Mouse (Mus musculus): ENCODE results near the gene Tradd. TPM values are rescaled to one million over a fixed set of nuclear protein-coding genes. Genes with fewer than 3 reads are reported as not detected.
"Not testable (repeated sequence)": the region's sequence is repeated elsewhere in the genome, so short reads cannot be mapped to it uniquely, and the experiment has no call there.

The Tradd gene
- polyA plus RNA-seq, 1 experiment from 2014 or later: 13.2 TPM

- Histone ChIP-seq H3K4me1 (peaks cover 40% of the 10 kb centered on the region), H3K27me3 (peaks cover 11% of the 10 kb centered on the region)
- 70% methylated on average over 3 of the region's 3 CpGs for WGBS
- not testable (repeated sequence) for ATAC-seq; H3K4me2 ChIP-seq; H3K9ac ChIP-seq; H3K9me3 ChIP-seq (replicated peaks); H3K36me3 ChIP-seq (ENCODE audit: poor library complexity, severe bottlenecking); H3K27ac ChIP-seq; H3K4me3 ChIP-seq
Observed at GRCm38 (mm10) chr8:105291802-105292201, 27.4 kb upstream of the Tradd start.

GRCm38 (mm10) chr8:105291364-105291763 lies 27.0 kb upstream of the Tradd start:
- 88% methylated on average over 8 of the region's 8 CpGs for WGBS
- not testable (repeated sequence) for ATAC-seq; H3K27ac ChIP-seq; H3K9me3 ChIP-seq (replicated peaks); H3K4me3 ChIP-seq; H3K36me3 ChIP-seq (ENCODE audit: poor library complexity, severe bottlenecking); H3K9ac ChIP-seq
- H3K4me2 ChIP-seq: peak overlapping the region; percentile 70; the same call in 1 of the 2 replicates
- H3K27me3 ChIP-seq: peaks cover 11% of the 10 kb centered on the region
- peaks cover 42% of the 10 kb centered on the region for H3K4me1 ChIP-seq

- H3K4me3 ChIP-seq: peak overlapping the region; percentile 50
- 0 out of 2 replicates have a peak overlapping the region, but pooled peaks have one; percentile 65 for H3K9ac ChIP-seq
- H3K36me3 ChIP-seq (ENCODE audit: poor library complexity, severe bottlenecking): peaks cover under 1% of the 10 kb centered on the region; the same call in 1 of the 2 replicates
- H3K27me3 ChIP-seq: peaks cover 11% of the 10 kb centered on the region
- H3K4me1 ChIP-seq: peaks cover 48% of the 10 kb centered on the region
- no peaks in the 10 kb centered on the region for H3K9me3 ChIP-seq (replicated peaks)
- WGBS: 5% methylated on average over 31 of the region's 31 CpGs
- ATAC-seq: no peak
- H3K27ac ChIP-seq: no peak overlapping the region
- peak overlapping the region; percentile 70 for H3K4me2 ChIP-seq
Observed at GRCm38 (mm10) chr8:105290554-105291314, 26.3 kb upstream of the Tradd start.

GRCm38 (mm10) chr8:105289805-105290460 lies 25.5 kb upstream of the Tradd start, which contains the start of gene 4931428F04Rik:
TSS of gene 4931428F04Rik (minus strand) at chr8:105289864.
- Histone ChIP-seq H3K36me3 (ENCODE audit: poor library complexity, severe bottlenecking) (peaks cover 8% of the 10 kb centered on the region), H3K4me3 (peak within 1 kb of the TSS; percentile 50), H3K4me1 (peaks cover 52% of the 10 kb centered on the region), H3K27ac (peak within 1 kb of the TSS; percentile 84), H3K9me3 (replicated peaks) (no peaks in the 10 kb centered on the region), H3K4me2 (peak within 1 kb of the TSS; percentile 70), H3K9ac (peak within 1 kb of the TSS; percentile 65), H3K27me3 (peaks cover 11% of the 10 kb centered on the region)
- 1% methylated on average over 43 of the region's 43 CpGs for whole genome bisulfite sequencing
- ATAC-seq: peak; percentile 39

- peak overlapping the region; percentile 84 for H3K27ac ChIP-seq
- peak overlapping the region; percentile 65 for H3K9ac ChIP-seq
- ATAC-seq: peak; percentile 91
- no peaks in the 10 kb centered on the region for H3K9me3 ChIP-seq (replicated peaks)
- peak overlapping the region; percentile 50 for H3K4me3 ChIP-seq
- under 1% methylated on average over 53 of the region's 53 CpGs for WGBS
- H3K36me3 ChIP-seq (ENCODE audit: poor library complexity, severe bottlenecking): peaks cover 14% of the 10 kb centered on the region
- peaks cover 52% of the 10 kb centered on the region for H3K4me1 ChIP-seq
- peak overlapping the region; percentile 70 for H3K4me2 ChIP-seq
- peaks cover 11% of the 10 kb centered on the region for H3K27me3 ChIP-seq
Observed at GRCm38 (mm10) chr8:105288958-105289732, 24.7 kb upstream of the Tradd start.

GRCm38 (mm10) chr8:105288231-105288630 lies 23.8 kb upstream of the Tradd start:
- Histone ChIP-seq H3K27me3 (peaks cover 11% of the 10 kb centered on the region), H3K4me3 (peak overlapping the region; percentile 50), H3K9me3 (replicated peaks) (no peaks in the 10 kb centered on the region), H3K4me1 (peaks cover 52% of the 10 kb centered on the region), H3K4me2 (peak overlapping the region; percentile 70), H3K36me3 (ENCODE audit: poor library complexity, severe bottlenecking) (peaks cover 21% of the 10 kb centered on the region), H3K9ac (peak overlapping the region; percentile 41; the same call in 1 of the 2 replicates), H3K27ac (no peak overlapping the region)
- no peak for ATAC-seq
- WGBS: 89% methylated on average over 5 of the region's 5 CpGs

GRCm38 (mm10) chr8:105286907-105287306 lies 22.5 kb upstream of the Tradd start:
- ATAC-seq: no peak
- Histone ChIP-seq H3K9ac (peak overlapping the region; percentile 10; the same call in 1 of the 2 replicates), H3K27ac (no peak overlapping the region), H3K36me3 (ENCODE audit: poor library complexity, severe bottlenecking) (peaks cover 35% of the 10 kb centered on the region), H3K27me3 (peaks cover 11% of the 10 kb centered on the region), H3K4me2 (peak overlapping the region; percentile 70), H3K4me3 (no peak overlapping the region), H3K9me3 (replicated peaks) (no peaks in the 10 kb centered on the region), H3K4me1 (peaks cover 52% of the 10 kb centered on the region)
- 85% methylated on average over 4 of the region's 4 CpGs for WGBS

GRCm38 (mm10) chr8:105285514-105285913 lies 21.1 kb upstream of the Tradd start:
- H3K4me1 ChIP-seq: peaks cover 45% of the 10 kb centered on the region
- 47% methylated on average over 12 of the region's 12 CpGs for WGBS
- peaks cover 8% of the 10 kb centered on the region for H3K27me3 ChIP-seq
- H3K27ac ChIP-seq: no peak overlapping the region
- ATAC-seq: no peak
- H3K4me2 ChIP-seq: no peak overlapping the region
- peaks cover 42% of the 10 kb centered on the region for H3K36me3 ChIP-seq (ENCODE audit: poor library complexity, severe bottlenecking)
- H3K9me3 ChIP-seq (replicated peaks): no peaks in the 10 kb centered on the region
- H3K4me3 ChIP-seq: no peak overlapping the region
- no peak overlapping the region for H3K9ac ChIP-seq

GRCm38 (mm10) chr8:105283074-105283473 lies 18.7 kb upstream of the Tradd start:
- WGBS: 22% methylated on average over 23 of the region's 23 CpGs
- Histone ChIP-seq H3K9me3 (replicated peaks) (no peaks in the 10 kb centered on the region), H3K4me2 (no peak overlapping the region), H3K4me3 (no peak overlapping the region), H3K4me1 (peaks cover 38% of the 10 kb centered on the region), H3K9ac (no peak overlapping the region), H3K27me3 (peaks cover 26% of the 10 kb centered on the region), H3K36me3 (ENCODE audit: poor library complexity, severe bottlenecking) (peaks cover 49% of the 10 kb centered on the region), H3K27ac (no peak overlapping the region)
- ATAC-seq: 0 out of 2 replicates have a peak, but pooled peaks have one; percentile 14

GRCm38 (mm10) chr8:105282239-105282638 lies 17.8 kb upstream of the Tradd start:
- Histone ChIP-seq H3K27me3 (peaks cover 34% of the 10 kb centered on the region), H3K27ac (no peak overlapping the region), H3K4me1 (peaks cover 30% of the 10 kb centered on the region), H3K36me3 (ENCODE audit: poor library complexity, severe bottlenecking) (peaks cover 49% of the 10 kb centered on the region), H3K9me3 (replicated peaks) (no peaks in the 10 kb centered on the region), H3K4me2 (no peak overlapping the region), H3K9ac (no peak overlapping the region), H3K4me3 (no peak overlapping the region)
- WGBS: 95% methylated on average over 4 of the region's 4 CpGs
- no peak for ATAC-seq

- ATAC-seq: no peak
- Histone ChIP-seq H3K9me3 (replicated peaks) (no peaks in the 10 kb centered on the region), H3K27me3 (peaks cover 38% of the 10 kb centered on the region), H3K36me3 (ENCODE audit: poor library complexity, severe bottlenecking) (peaks cover 49% of the 10 kb centered on the region), H3K4me2 (no peak overlapping the region), H3K27ac (no peak overlapping the region), H3K4me3 (no peak overlapping the region), H3K4me1 (peaks cover 29% of the 10 kb centered on the region), H3K9ac (no peak overlapping the region)
- 89% methylated on average over 12 of the region's 12 CpGs for WGBS
Observed at GRCm38 (mm10) chr8:105281821-105282220, 17.4 kb upstream of the Tradd start.

Measured in forebrain, embryonic 13.5 days (tissue).